Mouse (Mus musculus): ENCODE results near the gene Exosc9.

DNA sequence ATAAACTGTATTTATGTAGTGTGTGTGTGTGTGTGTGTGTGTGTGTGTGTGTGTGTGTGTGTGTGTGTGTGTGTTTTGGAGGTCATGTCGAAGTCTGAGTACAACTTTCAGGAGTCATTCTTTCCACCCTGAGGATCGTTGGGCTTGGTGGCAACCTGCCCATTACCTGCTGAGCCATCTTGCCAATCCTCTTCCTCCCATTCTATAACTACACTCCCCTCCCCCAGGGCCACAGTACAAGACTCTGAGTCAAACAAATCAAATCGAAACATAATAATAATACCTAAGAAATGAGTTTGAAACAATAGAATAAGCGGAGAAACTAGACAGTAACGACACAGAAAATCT is 61.5 kb downstream of the Exosc9 start:
- TF ChIP-seq CTCF (IDR thresholded peaks at IDR 0.05; ENCODE audit: borderline replicate concordance, insufficient read depth, low read depth, low read length) (no peak), POLR2A (IDR thresholded peaks at IDR 0.05; ENCODE audit: borderline replicate concordance, insufficient read depth, low read length) (no peak)
